Mouse (Mus musculus) small intestine, adult 2 months (tissue): ENCODE data around the gene Wnt3.

ENCODE experiments used
- CTCF ChIP-seq: fragments of 200-500 bp; IDR thresholded peaks from 2 replicates; pipeline ENCODE4 v1.5.1; 2012; ENCODE audit warnings: low read depth, mild to moderate bottlenecking, control low read depth, inconsistent platforms, low read length, moderate library complexity, mixed read lengths; ENCODE audit not compliant: insufficient replicate concordance, insufficient read length; ENCODE audit errors: extremely low read depth
- POLR2A ChIP-seq: fragments of 200-500 bp; IDR thresholded peaks from 2 replicates; pipeline ENCODE4 v1.6.1; 2012; ENCODE audit warnings: low read depth, mild to moderate bottlenecking, control low read depth, inconsistent platforms, low read length, moderate library complexity

DNA sequence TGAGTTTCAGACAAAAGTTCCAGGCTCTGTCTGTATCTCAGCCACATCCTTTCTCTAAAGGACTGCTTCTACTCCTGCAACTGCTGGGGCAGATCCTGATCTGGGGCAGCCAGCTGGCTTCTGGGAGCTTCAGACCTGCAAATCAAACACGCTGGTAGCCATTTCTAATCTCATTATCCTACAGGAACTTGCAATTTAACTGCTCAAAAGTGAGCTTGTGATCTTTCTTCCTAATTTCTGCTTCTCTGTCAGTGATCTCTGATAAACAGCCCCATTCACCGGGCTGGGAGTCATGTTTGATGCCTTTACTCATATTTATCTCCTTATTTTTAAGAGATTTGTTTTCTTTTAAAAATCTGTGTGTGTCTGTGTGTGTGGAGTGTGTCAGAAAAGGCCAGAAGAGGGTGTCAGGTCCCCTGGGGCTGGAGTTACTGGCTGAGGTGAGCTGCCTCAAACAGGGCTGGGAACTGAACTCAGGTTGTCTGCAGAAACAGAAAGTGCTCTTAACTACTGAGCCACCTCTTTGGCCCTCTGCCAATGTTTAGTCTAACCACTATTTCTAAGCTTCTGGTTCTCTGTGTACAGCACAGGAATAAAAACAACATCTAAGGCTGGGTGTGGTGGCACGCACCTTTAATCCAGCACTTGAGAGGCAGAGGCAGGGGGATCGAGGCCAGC lies 86.1 kb downstream of the Wnt3 start:
- TF ChIP-seq CTCF (no peak), POLR2A (no peak)
